Mouse (Mus musculus) myocyte (in vitro differentiated cells): ENCODE data around the gene Usf3.

Experiments used
- CEBPB ChIP-seq: IDR thresholded peaks from 2 replicates; pipeline ENCODE4 v1.6.1; 2011; ENCODE audit warnings: mild to moderate bottlenecking, moderate library complexity; ENCODE audit not compliant: poor library complexity, insufficient read depth, severe bottlenecking
- E2F4 ChIP-seq: IDR thresholded peaks from one replicate; pipeline ENCODE4 v1.6.1; 2011; ENCODE audit warnings: mild to moderate bottlenecking, control low read depth, moderate library complexity; ENCODE audit not compliant: insufficient read depth
- MAX ChIP-seq: IDR thresholded peaks from one replicate; pipeline ENCODE4 v1.6.1; 2011; ENCODE audit warnings: low read depth, mild to moderate bottlenecking, control low read depth
- MYOD1 ChIP-seq, 3 experiments: IDR thresholded peaks; one replicate each; pipeline ENCODE4 v1.6.1; 2011; ENCODE audit warnings: control low read depth in 2 of 3, low read depth in 2 of 3, mild to moderate bottlenecking in 2 of 3, moderate library complexity in 1 of 3; ENCODE audit not compliant: insufficient read length in 2 of 3, control insufficient read depth in 1 of 3
- MYOG ChIP-seq, 3 experiments: IDR thresholded peaks; one replicate each; pipeline ENCODE4 v1.6.1; 2011; ENCODE audit warnings: control low read depth in 2 of 3, low read depth in 2 of 3, mild to moderate bottlenecking in 2 of 3; ENCODE audit not compliant: insufficient read length in 2 of 3, control insufficient read depth in 1 of 3, insufficient read depth in 1 of 3
- POLR2A ChIP-seq: IDR thresholded peaks from one replicate; pipeline ENCODE4 v1.6.1; 2011; ENCODE audit warnings: low read depth, mild to moderate bottlenecking, control low read depth, moderate library complexity; ENCODE audit not compliant: insufficient read length
- POLR2AphosphoS2 ChIP-seq: IDR thresholded peaks from one replicate; pipeline ENCODE4 v1.6.1; 2011; ENCODE audit warnings: low read depth, control low read depth; ENCODE audit not compliant: insufficient read length
- REST ChIP-seq: IDR thresholded peaks from one replicate; pipeline ENCODE4 v1.6.1; 2011; ENCODE audit warnings: mild to moderate bottlenecking, control low read depth, moderate library complexity; ENCODE audit not compliant: insufficient read depth, insufficient read length
- SRF ChIP-seq: IDR thresholded peaks from one replicate; pipeline ENCODE4 v1.6.1; 2011; ENCODE audit warnings: low read depth; ENCODE audit not compliant: control insufficient read depth, insufficient read length
- TCF12 ChIP-seq: IDR thresholded peaks from one replicate; pipeline ENCODE4 v1.6.1; 2011; ENCODE audit warnings: mild to moderate bottlenecking, control low read depth; ENCODE audit not compliant: poor library complexity, insufficient read depth, severe bottlenecking
- TCF3 ChIP-seq: IDR thresholded peaks from one replicate; pipeline ENCODE4 v1.6.1; 2011; ENCODE audit warnings: low read depth, control low read depth; ENCODE audit not compliant: insufficient read length
- USF1 ChIP-seq: IDR thresholded peaks from one replicate; pipeline ENCODE4 v1.6.1; 2011; ENCODE audit warnings: low read depth, mild to moderate bottlenecking, control low read depth, moderate library complexity

- TF ChIP-seq POLR2A (no peak), POLR2AphosphoS2 (no peak), CEBPB (no peak), TCF12 (no peak), E2F4 (no peak), MAX (no peak), TCF3 (no peak), REST (no peak), MYOG (IDR thresholded peaks at IDR 0.05; ENCODE audit: control insufficient read depth in 1 of 3, insufficient read depth in 1 of 3, insufficient read length in 2 of 3, low read depth in 2 of 3) (no peak), MYOD1 (IDR thresholded peaks at IDR 0.05; ENCODE audit: control insufficient read depth in 1 of 3, insufficient read length in 2 of 3, low read depth in 2 of 3) (no peak), USF1 (no peak), SRF (no peak)
Observed at GRCm38 (mm10) chr16:44165182-44165581, 7.9 kb upstream of the Usf3 start.
